7 mouse cellular contexts compared by ENCODE assay signal in genomic region chr5:113310377-113311003, GRCm38 (mm10). TPM values are rescaled to one million over a fixed set of nuclear protein-coding genes. Genes with fewer than 3 reads are reported as not detected.
DNase-seq lines count a peak whose midpoint lies in the region; ATAC-seq lines count a peak whose summit lies in the region.

Gene Sgsm1, minus strand, starts transcription at chr5:113310786.

- no peak within 1 kb of the TSS for H3K27ac ChIP-seq in intestine, embryonic 16.5 days (ENCODE audit: low read length)

- peaks cover 14% of the 10 kb centered on the region; the same call in 1 of the 2 replicates for H3K4me1 ChIP-seq in intestine, embryonic 16.5 days (ENCODE audit: control insufficient read depth, insufficient read depth, low read length)

- H3K27me3 ChIP-seq in intestine, embryonic 16.5 days (replicated peaks; ENCODE audit: control insufficient read depth, insufficient read depth, low read length) = peaks cover 16% of the 10 kb centered on the region; the same call in 1 of the 2 replicates

- no peaks in the 10 kb centered on the region for H3K36me3 ChIP-seq in intestine, embryonic 16.5 days (ENCODE audit: control insufficient read depth, insufficient read depth, low read length)

- H3K4me3 ChIP-seq in intestine, embryonic 16.5 days (ENCODE audit: low read length) = peak within 1 kb of the TSS; percentile 65

- H3K4me2 ChIP-seq in intestine, embryonic 16.5 days (ENCODE audit: low read depth, low read length) = peak within 1 kb of the TSS; percentile 96

- peak within 1 kb of the TSS; percentile 76 for H3K9ac ChIP-seq in intestine, embryonic 16.5 days (ENCODE audit: low read depth, low read length)

- DNase-seq in adrenal gland, postnatal 36 days = peak; percentile 67 to 79
- DNase-seq in embryo, embryonic 9.5 days (ENCODE audit: extremely low spot score) = peak; percentile 85
- DNase-seq in gonadal fat pad, adult 2 months (ENCODE audit: low read depth) = no peak
- peak; percentile 80 to 83 for DNase-seq in left cerebral cortex, postnatal 14 days (ENCODE audit: low spot score in 2 of 2)
- DNase-seq in right cerebral cortex, postnatal 4 days = peak; percentile 92

- no peaks in the 10 kb centered on the region for H3K9me3 ChIP-seq in intestine, embryonic 16.5 days (ENCODE audit: control insufficient read depth, low read length)

- peak; percentile 88 for ATAC-seq in intestine, embryonic 16.5 days
- peak; percentile 86 for ATAC-seq in megakaryocyte progenitor cell, adult 5-6 weeks (replicated peaks; ENCODE audit: poor library complexity)

- 2% methylated on average over 50 of the region's 53 CpGs for WGBS in intestine, embryonic 16.5 days

- intact Hi-C loops in left cerebral cortex, postnatal 14 days (cut with DNase I) = loop anchor here (2.0 kb wide), 1 partner anchor 24 kb away; no protein-coding TSS in a partner anchor

RNA-seq across cellular contexts. Expression of gene Sgsm1, which starts in this region (rescaled TPM):
- 1 to 10 TPM; 7.7 to 8.2 TPM for total RNA-seq in adrenal gland, postnatal 36 days (2021)
- polyA plus RNA-seq in gonadal fat pad, adult 2 months (2012; rRNA removed) = 10.4 and 10.6 TPM in 2 replicates
- 10.3 and 11.1 TPM in 2 replicates for polyA plus RNA-seq in intestine, embryonic 16.5 days (2015; fragmentation: Nextera tagmentation; extraction: Ambion mirVana)
- total RNA-seq in left cerebral cortex, postnatal 14 days (2021) = 100 to 1,000 TPM; 100 to 110 TPM
- total RNA-seq in megakaryocyte progenitor cell, adult 5-6 weeks (2015) = 0.67 TPM in 1 of 2 replicates, not detected in the other
- total RNA-seq in megakaryocyte progenitor cell, adult 5-6 weeks (2017) = not detected in 2 replicates

Comparison
In these comparisons a context has a peak if more than half of its experiments do, and no peak if none do; other contexts are left out.
1. RNA of gene Sgsm1 (total RNA-seq): 100 to 110 TPM in left cerebral cortex, postnatal 14 days; 7.7 to 8.2 TPM in adrenal gland, postnatal 36 days and 0.67 TPM in megakaryocyte progenitor cell, adult 5-6 weeks; every median in the first group is over 10 times any median in the second.
2. Peak in ATAC-seq in megakaryocyte progenitor cell, adult 5-6 weeks; RNA of the gene not detected or under 1 TPM.